Mouse (Mus musculus): ENCODE results near the gene Npm1. TPM values are rescaled to one million over a fixed set of nuclear protein-coding genes. Genes with fewer than 3 reads are reported as not detected.

Npm1 gene
- polyA plus RNA-seq (2021; fragmentation: Nextera tagmentation): 354 and 372 TPM in 2 replicates
- long read RNA-seq, experiment 1, transcript Npm1-201 (11 exons, 1,633 nt): major isoform, 156 of 348 reads
- long read RNA-seq, experiment 1, partial matches to known transcripts: 170 of 348 reads
- long read RNA-seq, experiment 1, other reads (novel, unspliced or antisense): 14 of 348 reads
- long read RNA-seq, experiment 2, transcript Npm1-204 (10 exons, 1,157 nt): minor isoform, 10 of 690 reads
- long read RNA-seq, experiment 2, transcript Npm1-201 (11 exons, 1,633 nt): major isoform, 660 of 690 reads
- long read RNA-seq, experiment 2, partial matches to known transcripts: 6 of 690 reads
- long read RNA-seq, experiment 2, other reads (novel, unspliced or antisense): 13 of 690 reads

DNA sequence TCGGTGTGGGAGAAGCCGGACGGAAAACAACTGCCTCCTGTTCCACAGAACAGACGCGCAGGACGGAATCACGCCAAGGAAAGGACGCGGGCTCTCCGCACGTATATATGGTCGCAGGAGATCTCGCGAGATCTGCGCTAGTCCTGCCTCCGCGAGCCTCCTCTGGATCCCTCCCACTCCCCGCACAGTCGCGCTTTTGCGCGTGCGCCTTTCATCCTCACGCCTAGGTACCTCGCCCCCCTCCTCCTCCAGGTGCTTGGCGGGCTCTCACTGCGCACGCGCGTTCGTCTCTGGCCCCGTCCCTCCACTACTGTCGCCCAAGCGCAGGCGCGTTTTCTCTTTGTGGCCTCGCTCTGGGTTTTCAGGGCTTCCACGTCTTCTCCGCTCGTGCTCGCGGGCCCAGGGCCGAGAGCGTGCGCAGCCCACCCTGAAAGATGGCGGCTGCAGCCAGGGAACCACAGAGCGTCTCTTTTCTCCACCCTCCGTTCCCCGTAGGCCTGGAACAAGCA is at the start of gene Npm1:
Npm1 (minus strand) TSS at position 209 of the 509 bp plus-strand sequence.

DNA sequence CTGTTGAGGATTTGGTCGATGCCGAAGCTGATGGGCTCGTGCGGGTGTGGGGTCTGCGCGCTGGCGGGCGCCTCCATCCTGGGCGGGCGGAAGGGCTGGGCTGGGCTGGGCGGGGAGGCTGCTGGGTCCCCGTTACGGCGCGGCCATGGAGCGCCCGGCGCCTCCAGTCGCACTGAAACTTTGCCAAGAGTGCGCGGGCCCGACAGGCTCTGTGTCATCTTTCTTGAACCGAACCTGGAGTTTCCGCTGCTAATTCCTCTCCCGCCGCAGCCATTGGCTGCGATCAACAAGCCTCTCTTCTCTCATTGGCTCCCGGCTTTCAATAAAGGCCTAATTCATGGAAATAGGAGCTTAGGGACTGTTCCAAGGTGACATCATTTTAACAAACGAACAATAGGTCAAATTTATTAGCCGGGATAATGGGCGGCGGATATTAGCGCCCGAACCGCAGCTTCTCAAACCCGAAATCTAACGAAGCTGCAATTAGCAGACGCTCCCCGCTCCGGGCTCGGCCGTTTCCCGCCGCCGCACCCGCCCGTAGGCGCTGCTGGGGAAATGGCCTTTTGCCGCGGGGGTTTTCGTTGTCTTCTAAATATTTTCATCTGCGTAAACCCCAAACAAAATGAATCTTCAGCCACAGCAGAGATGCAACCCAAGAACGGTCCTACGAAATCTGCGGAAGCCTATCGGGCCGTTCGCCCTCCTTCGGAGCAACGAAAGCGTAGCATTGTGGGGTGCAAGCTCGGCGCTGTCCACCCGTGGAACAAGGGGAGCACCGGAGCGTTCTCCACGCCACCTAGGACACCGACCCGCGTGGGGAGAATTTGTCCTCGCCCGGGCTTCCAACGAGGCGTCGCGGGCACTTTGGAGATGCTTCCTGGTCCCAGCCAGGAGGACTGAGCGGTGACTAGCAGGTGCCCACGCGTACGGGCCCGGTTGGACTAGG is 40.6 kb upstream of the Npm1 start, which contains the start of gene Tlx3:
Tlx3 (minus strand) TSS at position 207 of the 946 bp plus-strand sequence.

DNA sequence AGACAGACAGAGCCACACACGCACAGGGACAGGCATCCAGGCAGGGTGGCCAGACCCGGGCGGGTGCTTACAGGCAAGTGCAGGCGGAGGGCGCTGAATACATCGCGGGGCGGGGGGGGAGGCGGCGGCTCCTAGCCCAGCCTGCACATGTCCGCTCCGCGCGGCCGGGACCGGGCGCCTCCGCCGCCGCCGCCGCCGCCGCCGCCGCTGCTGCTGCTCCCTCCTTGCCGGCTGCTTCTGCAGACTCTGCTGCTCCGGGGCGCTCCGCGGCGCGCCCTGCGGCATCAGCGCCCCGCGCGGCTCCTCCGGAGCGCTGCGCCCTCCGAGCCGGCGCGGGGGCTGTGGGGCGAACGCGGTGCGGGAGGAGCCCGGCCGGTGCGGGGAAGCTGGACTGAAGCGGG is 15.8 kb downstream of the Npm1 start, which contains the start of gene Fgf18:
Fgf18 (minus strand) TSS at position 230 of the 401 bp plus-strand sequence.

Other genes starting within 250 kb of the Npm1 start
- 0.54 and 1.5 TPM in 2 replicates for gene Fgf18, start 15.8 kb downstream of the Npm1 start, polyA plus RNA-seq (2021; fragmentation: Nextera tagmentation)
- not detected in 2 replicates for gene Tlx3, start 40.4 kb upstream of the Npm1 start, polyA plus RNA-seq (2021; fragmentation: Nextera tagmentation)
- not detected in 2 replicates for gene Gm12117, start 113.5 kb upstream of the Npm1 start, polyA plus RNA-seq (2021; fragmentation: Nextera tagmentation)